Mouse (Mus musculus): ENCODE data around the gene Suz12. TPM values are rescaled to one million over a fixed set of nuclear protein-coding genes. Genes with fewer than 3 reads are reported as not detected.
A peak's percentile ranks its signal among the peaks of the same experiment; 100 is the strongest.

Gene Suz12
- 29.2 and 30.1 TPM in 2 replicates for polyA plus RNA-seq (2014; fragmentation: Nextera tagmentation; extraction: Ambion mirVana)

DNA sequence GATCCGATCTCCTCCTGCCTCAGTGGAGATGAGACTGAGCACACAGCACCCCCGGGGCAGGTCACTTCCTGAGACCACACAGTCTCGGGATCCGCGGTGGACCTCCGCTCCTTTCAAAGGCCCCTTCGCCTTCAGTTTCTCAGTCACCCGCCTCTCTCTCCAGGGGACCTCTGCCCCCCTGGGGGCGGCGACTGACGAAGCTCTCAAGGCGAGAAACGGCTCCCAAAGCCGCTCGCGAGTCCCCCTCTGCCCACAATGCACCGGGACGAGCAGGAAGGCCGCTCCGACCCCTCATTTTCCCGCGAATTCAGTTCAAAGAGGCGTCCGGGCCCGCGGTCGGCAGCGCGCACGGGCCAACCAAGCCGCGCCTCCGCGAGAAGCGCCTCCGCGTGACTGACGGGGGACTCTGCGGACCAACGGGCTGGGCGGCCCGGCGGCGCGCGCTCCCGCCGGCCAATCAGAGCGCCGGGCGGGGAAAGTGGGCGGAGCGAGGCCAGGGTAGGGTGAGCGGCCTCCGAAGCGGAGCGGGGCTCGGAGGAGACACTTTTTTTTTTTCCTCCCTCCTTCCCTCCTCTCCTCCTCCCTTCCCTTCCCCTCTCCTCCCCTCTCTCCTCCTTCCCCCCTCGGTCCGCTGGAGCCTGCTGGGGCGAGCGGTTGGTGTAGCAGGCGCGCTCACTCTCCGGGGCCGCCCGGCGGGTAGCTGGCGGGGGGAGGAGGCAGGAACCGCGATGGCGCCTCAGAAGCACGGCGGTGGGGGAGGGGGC is at the start of gene Suz12:
TSS of gene Suz12 (plus strand) at position 515 of the 764 bp plus-strand sequence.
- 0 out of 2 replicates have a peak, but pooled peaks cover 5% of the 10 kb centered on the region for H3K36me3 ChIP-seq (ENCODE audit: control insufficient read depth, insufficient read depth, low read length)
- DNase-seq (ENCODE audit: low spot score): peak; percentile 98
- H3K27me3 ChIP-seq (replicated peaks; ENCODE audit: control insufficient read depth, insufficient read depth, low read length): no peaks in the 10 kb centered on the region
- peak; percentile 93 for ATAC-seq (replicated peaks; ENCODE audit: low FRiP score)
- peak within 1 kb of the TSS; percentile 100 for H3K27ac ChIP-seq (ENCODE audit: low read depth, low read length)
- H3K9me3 ChIP-seq (ENCODE audit: control insufficient read depth, low read length): no peaks in the 10 kb centered on the region
- H3K4me1 ChIP-seq (replicated peaks; ENCODE audit: control insufficient read depth, insufficient read depth, low read length): peaks cover 3% of the 10 kb centered on the region; the same call in 1 of the 2 replicates
- WGBS: under 1% methylated on average over 61 of the region's 74 CpGs
- peak within 1 kb of the TSS; percentile 83 for H3K4me2 ChIP-seq
- peak within 1 kb of the TSS; percentile 76 for H3K4me3 ChIP-seq (ENCODE audit: low read depth, low read length)
- peak within 1 kb of the TSS; percentile 87 for H3K9ac ChIP-seq (ENCODE audit: low read depth, low read length)

DNA sequence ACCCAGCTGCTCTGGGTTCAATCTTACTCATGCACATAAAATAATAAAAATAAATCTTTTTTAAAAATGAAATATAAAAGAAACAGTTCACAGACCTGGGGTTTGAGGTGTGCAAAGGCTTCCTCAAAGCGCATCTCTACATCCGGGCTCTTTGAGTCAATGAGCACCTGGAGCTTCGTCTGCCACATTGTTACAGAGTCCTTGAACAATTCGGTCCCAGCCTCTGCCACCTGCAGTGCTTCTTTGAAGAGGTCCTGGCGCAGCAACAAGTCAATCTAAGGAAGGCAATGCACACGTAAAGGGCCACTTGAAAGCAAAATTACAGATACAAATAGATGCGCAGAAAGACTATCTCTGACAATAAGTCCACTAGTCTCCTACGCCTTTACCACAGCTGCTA is 49.8 kb upstream of the Suz12 start:
- no peaks in the 10 kb centered on the region for H3K9me3 ChIP-seq (ENCODE audit: control insufficient read depth, low read length)
- ATAC-seq (replicated peaks; ENCODE audit: low FRiP score) (no peak), DNase-seq (ENCODE audit: low spot score) (no peak)
- H3K27me3 ChIP-seq (replicated peaks; ENCODE audit: control insufficient read depth, insufficient read depth, low read length): no peaks in the 10 kb centered on the region
- H3K27ac ChIP-seq (ENCODE audit: low read depth, low read length): no peak overlapping the region
- WGBS: 90% methylated on average over 8 of the region's 8 CpGs
- 0 out of 2 replicates have a peak, but pooled peaks cover 4% of the 10 kb centered on the region for H3K4me1 ChIP-seq (replicated peaks; ENCODE audit: control insufficient read depth, insufficient read depth, low read length)
- H3K4me3 ChIP-seq (ENCODE audit: low read depth, low read length): no peak overlapping the region
- H3K36me3 ChIP-seq (ENCODE audit: control insufficient read depth, insufficient read depth, low read length): peaks cover 46% of the 10 kb centered on the region
- H3K4me2 ChIP-seq: no peak overlapping the region
- H3K9ac ChIP-seq (ENCODE audit: low read depth, low read length): no peak overlapping the region

DNA sequence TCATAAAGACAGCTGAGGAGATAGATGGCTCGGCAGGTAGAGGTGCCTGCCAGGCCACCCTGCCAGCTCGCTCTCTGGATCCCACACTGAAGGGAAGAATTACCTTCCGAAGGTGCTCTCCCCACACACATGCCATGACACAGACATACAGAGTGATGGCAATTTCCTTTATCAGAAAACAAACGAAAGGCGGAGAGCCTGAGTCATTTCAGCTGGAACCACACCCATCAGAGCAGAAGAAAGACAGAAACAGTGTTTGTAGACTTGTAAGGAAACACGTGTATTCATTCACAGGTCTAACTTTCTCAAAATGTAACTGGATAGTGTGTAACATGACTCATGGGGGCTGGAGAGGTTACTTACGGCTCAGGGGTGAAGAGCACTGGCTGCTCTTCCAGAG is 49.3 kb upstream of the Suz12 start:
- H3K9ac ChIP-seq (ENCODE audit: low read depth, low read length): no peak overlapping the region

DNA sequence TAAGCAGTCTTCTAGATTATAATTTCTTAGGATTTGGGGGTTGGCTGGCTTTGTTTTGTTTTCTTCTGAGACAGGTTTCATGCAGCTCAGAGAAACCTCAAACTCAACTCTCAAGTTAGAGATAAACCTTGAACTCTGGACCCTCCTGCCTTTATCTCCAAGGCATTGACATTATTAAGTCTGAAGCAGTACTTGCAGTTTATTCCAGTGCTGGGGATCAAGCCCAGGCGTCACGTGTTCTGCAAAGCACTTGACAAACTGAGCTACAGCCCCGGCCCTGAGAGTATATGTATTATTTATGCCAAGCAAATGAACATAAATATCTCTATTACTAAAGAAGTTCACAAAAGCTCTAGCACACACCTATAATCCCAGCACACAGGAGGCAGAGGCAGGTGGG is 45.6 kb upstream of the Suz12 start:
- WGBS: 89% methylated on average over 3 of the region's 3 CpGs
- H3K27ac ChIP-seq (ENCODE audit: low read depth, low read length): no peak overlapping the region
- no peak for ATAC-seq (replicated peaks; ENCODE audit: low FRiP score)

More for the DNA sequence above, 49.3 kb upstream of the Suz12 start:
- no peak overlapping the region for H3K4me3 ChIP-seq (ENCODE audit: low read depth, low read length)
- H3K27me3 ChIP-seq (replicated peaks; ENCODE audit: control insufficient read depth, insufficient read depth, low read length): no peaks in the 10 kb centered on the region
- no peak overlapping the region for H3K4me2 ChIP-seq
- 0 out of 2 replicates have a peak, but pooled peaks cover 4% of the 10 kb centered on the region for H3K4me1 ChIP-seq (replicated peaks; ENCODE audit: control insufficient read depth, insufficient read depth, low read length)
- DNase-seq (ENCODE audit: low spot score) (no peak), ATAC-seq (replicated peaks; ENCODE audit: low FRiP score) (peak; percentile 60; the same call in 1 of the 2 replicates)
- H3K27ac ChIP-seq (ENCODE audit: low read depth, low read length): peak overlapping the region; percentile 30; the same call in 1 of the 2 replicates
- 74% methylated on average over 7 of the region's 7 CpGs for WGBS
- peaks cover 46% of the 10 kb centered on the region for H3K36me3 ChIP-seq (ENCODE audit: control insufficient read depth, insufficient read depth, low read length)
- no peaks in the 10 kb centered on the region for H3K9me3 ChIP-seq (ENCODE audit: control insufficient read depth, low read length)

DNA sequence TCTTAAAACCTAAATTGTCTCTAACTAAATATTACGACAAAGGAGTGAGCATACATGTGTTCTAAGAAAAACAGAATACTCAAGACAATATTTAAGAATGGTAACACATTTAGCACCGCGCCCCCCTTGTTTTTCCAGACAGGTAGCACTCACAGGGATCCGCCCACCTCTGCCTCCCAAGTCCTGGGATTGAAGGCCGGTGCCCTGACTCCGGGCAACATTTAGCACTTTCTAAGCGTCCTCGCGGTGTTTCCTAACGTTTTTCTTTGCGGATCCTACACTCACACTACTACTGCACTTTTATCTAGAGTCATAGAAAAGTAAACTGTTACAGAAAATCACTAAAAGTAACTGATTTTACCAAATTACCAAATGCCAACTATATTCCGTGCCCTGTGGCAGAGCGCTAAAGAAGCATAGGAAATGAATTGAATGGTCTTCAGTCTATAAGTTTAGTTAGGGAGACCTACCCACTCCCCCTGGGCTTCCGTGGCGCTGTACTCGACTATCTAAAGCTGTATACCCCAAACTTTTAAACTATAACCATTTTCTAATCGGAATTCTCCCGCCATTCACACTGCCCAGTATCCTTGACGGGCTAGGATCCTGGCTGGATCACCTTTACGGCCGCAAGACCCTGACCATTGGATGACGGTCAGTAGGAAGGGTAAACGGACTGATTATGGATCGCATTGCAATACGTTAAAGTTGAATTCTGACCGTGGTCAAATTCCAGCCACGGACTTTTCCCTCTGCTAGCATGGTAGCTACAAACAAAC is 31.4 kb upstream of the Suz12 start:
- WGBS: 5% methylated on average over 27 of the region's 27 CpGs
- H3K4me2 ChIP-seq: peak overlapping the region; percentile 76
- no peaks in the 10 kb centered on the region for H3K27me3 ChIP-seq (replicated peaks; ENCODE audit: control insufficient read depth, insufficient read depth, low read length)
- H3K9me3 ChIP-seq (ENCODE audit: control insufficient read depth, low read length): no peaks in the 10 kb centered on the region
- peaks cover 19% of the 10 kb centered on the region; the same call in 1 of the 2 replicates for H3K36me3 ChIP-seq (ENCODE audit: control insufficient read depth, insufficient read depth, low read length)
- peak; percentile 38 for ATAC-seq (replicated peaks; ENCODE audit: low FRiP score)
- peak overlapping the region; percentile 84 for H3K4me3 ChIP-seq (ENCODE audit: low read depth, low read length)
- peak overlapping the region; percentile 75; the same call in 1 of the 2 replicates for H3K27ac ChIP-seq (ENCODE audit: low read depth, low read length)
- H3K9ac ChIP-seq (ENCODE audit: low read depth, low read length): peak overlapping the region; percentile 83
- no peak for DNase-seq (ENCODE audit: low spot score)
- H3K4me1 ChIP-seq (replicated peaks; ENCODE audit: control insufficient read depth, insufficient read depth, low read length): peaks cover 3% of the 10 kb centered on the region; the same call in 1 of the 2 replicates

More for the DNA sequence above, 45.6 kb upstream of the Suz12 start:
- H3K9me3 ChIP-seq (ENCODE audit: control insufficient read depth, low read length): no peaks in the 10 kb centered on the region
- no peak for DNase-seq (ENCODE audit: low spot score)
- H3K4me2 ChIP-seq: no peak overlapping the region
- no peak overlapping the region for H3K9ac ChIP-seq (ENCODE audit: low read depth, low read length)
- peaks cover 41% of the 10 kb centered on the region for H3K36me3 ChIP-seq (ENCODE audit: control insufficient read depth, insufficient read depth, low read length)
- no peak overlapping the region for H3K4me3 ChIP-seq (ENCODE audit: low read depth, low read length)
- H3K4me1 ChIP-seq (replicated peaks; ENCODE audit: control insufficient read depth, insufficient read depth, low read length): 0 out of 2 replicates have a peak, but pooled peaks cover 4% of the 10 kb centered on the region
- no peaks in the 10 kb centered on the region for H3K27me3 ChIP-seq (replicated peaks; ENCODE audit: control insufficient read depth, insufficient read depth, low read length)

DNA sequence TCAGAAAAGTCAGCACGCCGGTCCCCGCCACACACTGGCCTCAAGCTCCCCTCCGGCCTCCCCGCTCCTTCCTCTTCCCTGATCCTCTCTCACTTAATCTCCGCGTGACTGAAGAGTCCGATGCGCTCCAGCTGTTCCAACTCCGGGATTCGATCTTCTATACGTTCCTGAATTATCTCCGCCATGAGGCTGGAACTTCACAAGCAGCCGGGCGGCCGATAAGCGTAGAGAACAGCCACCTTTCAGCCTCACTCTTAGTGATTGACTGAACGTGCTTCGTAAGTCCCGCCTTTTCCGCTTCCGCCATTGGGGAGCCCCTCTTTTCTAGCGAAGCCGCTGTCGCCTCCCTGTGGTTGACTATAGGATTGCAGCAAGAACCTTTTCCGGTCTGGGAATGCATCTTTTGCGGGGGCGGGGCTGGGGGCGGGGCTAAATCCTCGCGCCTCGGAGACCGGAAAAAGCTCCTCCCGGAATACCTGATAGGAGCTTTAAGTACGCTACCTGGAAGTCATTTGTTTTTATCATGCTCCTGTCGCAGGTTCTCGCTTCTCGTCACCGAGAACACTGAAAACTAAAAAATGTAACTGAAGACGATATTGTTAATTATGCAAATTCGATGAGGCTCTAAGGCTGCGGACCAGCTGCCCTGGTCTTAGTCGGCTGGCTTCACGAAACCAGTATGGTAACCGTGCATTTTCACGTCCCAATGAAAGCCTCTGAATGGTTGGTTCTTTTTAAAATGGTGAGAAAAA is 30.6 kb upstream of the Suz12 start, which contains the start of gene Utp6:
TSS of gene Utp6 (minus strand) at position 266 of the 752 bp plus-strand sequence.
- Histone ChIP-seq H3K4me1 (replicated peaks; ENCODE audit: control insufficient read depth, insufficient read depth, low read length) (peaks cover 3% of the 10 kb centered on the region; the same call in 1 of the 2 replicates), H3K4me2 (peak within 1 kb of the TSS; percentile 76), H3K36me3 (ENCODE audit: control insufficient read depth, insufficient read depth, low read length) (peaks cover 17% of the 10 kb centered on the region; the same call in 1 of the 2 replicates), H3K9me3 (ENCODE audit: control insufficient read depth, low read length) (no peaks in the 10 kb centered on the region), H3K9ac (ENCODE audit: low read depth, low read length) (peak within 1 kb of the TSS; percentile 83), H3K27me3 (replicated peaks; ENCODE audit: control insufficient read depth, insufficient read depth, low read length) (no peaks in the 10 kb centered on the region), H3K4me3 (ENCODE audit: low read depth, low read length) (peak within 1 kb of the TSS; percentile 84), H3K27ac (ENCODE audit: low read depth, low read length) (peak within 1 kb of the TSS; percentile 75; the same call in 1 of the 2 replicates)
- DNase-seq (ENCODE audit: low spot score): peak; percentile 99
- WGBS: under 1% methylated on average over 46 of the region's 46 CpGs
- ATAC-seq (replicated peaks; ENCODE audit: low FRiP score): peak; percentile 95

DNA sequence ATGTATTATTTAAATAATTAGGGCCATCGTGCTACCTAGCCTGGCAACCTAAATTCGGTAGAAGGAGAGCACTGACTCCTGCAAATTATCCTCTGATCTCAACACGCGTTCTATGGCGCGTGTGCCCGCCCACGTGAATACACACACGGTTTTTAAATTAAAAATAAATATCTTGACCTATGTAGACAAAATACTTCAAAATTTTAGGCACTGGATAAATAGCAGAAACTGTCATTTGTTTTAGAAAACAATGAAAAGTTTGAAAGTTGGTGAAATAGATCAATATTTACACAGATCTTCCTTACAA is 30.1 kb upstream of the Suz12 start:
- DNase-seq (ENCODE audit: low spot score) (no peak), ATAC-seq (replicated peaks; ENCODE audit: low FRiP score) (peak; percentile 41)
- 4% methylated on average over 9 of the region's 9 CpGs for WGBS
- Histone ChIP-seq H3K4me2 (peak overlapping the region; percentile 66), H3K4me1 (replicated peaks; ENCODE audit: control insufficient read depth, insufficient read depth, low read length) (peaks cover 3% of the 10 kb centered on the region; the same call in 1 of the 2 replicates), H3K9ac (ENCODE audit: low read depth, low read length) (peak overlapping the region; percentile 59), H3K9me3 (ENCODE audit: control insufficient read depth, low read length) (no peaks in the 10 kb centered on the region), H3K36me3 (ENCODE audit: control insufficient read depth, insufficient read depth, low read length) (peaks cover 11% of the 10 kb centered on the region; the same call in 1 of the 2 replicates), H3K27ac (ENCODE audit: low read depth, low read length) (no peak overlapping the region), H3K27me3 (replicated peaks; ENCODE audit: control insufficient read depth, insufficient read depth, low read length) (no peaks in the 10 kb centered on the region), H3K4me3 (ENCODE audit: low read depth, low read length) (peak overlapping the region; percentile 84)
